Mouse (Mus musculus) heart, postnatal 0 days (tissue): ENCODE measurements around the gene Kdelc1. TPM values are rescaled to one million over a fixed set of nuclear protein-coding genes. Genes with fewer than 3 reads are reported as not detected.

ENCODE experiments used
- ATAC-seq: fragments of 200-750 bp; cut with Nextera tagmentation; 2 replicates; pipeline ENCODE4 v1.8.0; 2017; ENCODE audit warnings: low read depth, moderate number of reproducible peaks, moderate library complexity; ENCODE audit not compliant: insufficient read depth
- DNase-seq: peaks from one replicate; pipeline ENCODE4 v3.0.0-alpha.2; 2016; ENCODE audit warnings: low spot score
- H3K27ac ChIP-seq: fragments of 300-500 bp; sonication (generic); 2 replicates; pipeline ENCODE4 v1.5.1; 2014; ENCODE audit warnings: low read depth, mild to moderate bottlenecking
- H3K27me3 ChIP-seq: fragments of 300-500 bp; sonication (generic); 2 replicates; pipeline ENCODE4 v1.6.1; 2014; ENCODE audit warnings: low read length, mixed read lengths; ENCODE audit not compliant: control insufficient read depth, insufficient read depth
- H3K36me3 ChIP-seq: fragments of 300-500 bp; sonication (generic); replicated peaks from 2 replicates; pipeline ENCODE4 v1.6.1; 2014; ENCODE audit warnings: low read length, mixed read lengths; ENCODE audit not compliant: control insufficient read depth, insufficient read depth
- H3K4me1 ChIP-seq: fragments of 300-500 bp; sonication (generic); 2 replicates; pipeline ENCODE4 v1.6.1; 2014; ENCODE audit warnings: antibody characterized with exemption; ENCODE audit not compliant: control insufficient read depth, insufficient read depth
- H3K4me2 ChIP-seq: fragments of 300-500 bp; sonication (generic); 2 replicates; pipeline ENCODE4 v1.6.1; 2014; ENCODE audit warnings: low read depth, mild to moderate bottlenecking, low read length, moderate library complexity
- H3K4me3 ChIP-seq: fragments of 300-500 bp; sonication (generic); 2 replicates; pipeline ENCODE4 v1.5.1; 2014; ENCODE audit warnings: low read depth, low read length
- H3K9ac ChIP-seq: fragments of 300-500 bp; sonication (generic); replicated peaks from 2 replicates; pipeline ENCODE4 v1.6.1; 2014; ENCODE audit warnings: low read depth, low read length, mixed read lengths
- H3K9me3 ChIP-seq: fragments of 300-500 bp; sonication (generic); replicated peaks from 2 replicates; pipeline ENCODE4 v1.6.1; 2016; ENCODE audit warnings: low read length; ENCODE audit not compliant: control insufficient read depth
- CTCF ChIP-seq: IDR thresholded peaks from 2 replicates; pipeline ENCODE4 v1.5.1; 2016; ENCODE audit warnings: antibody characterized with exemption, control low read depth, low read depth
- EP300 ChIP-seq: IDR thresholded peaks from 2 replicates; pipeline ENCODE4 v1.6.1; 2016; ENCODE audit warnings: antibody characterized with exemption, low read depth
- WGBS: fragments of 180-500 bp; shearing (Covaris S2); extraction: QIAGEN DNeasy Blood & Tissue Kit; methylation state at CpG from one replicate; pipeline ENCODE4 v1.1.7; 2014; 5-methylcytosine and 5-hydroxymethylcytosine counted together
- polyA plus RNA-seq: library from polyadenylated mRNA; unstranded; fragments of >200 nt; fragmentation: Nextera tagmentation; extraction: Ambion mirVana; gene quantifications from 2 replicates; pipeline ENCODE4 v1.2.1, GENCODE M21; 2015
- total RNA-seq: library from RNA; depleted of rRNA; stranded (reverse); fragments of >200 nt; gene quantifications from 2 replicates; pipeline ENCODE4 v1.2.3, GENCODE M21; 2014; ENCODE audit warnings: low replicate concordance; rRNA removed

Kdelc1 gene
- total and polyA plus RNA-seq, 2 experiments from 2014 or later: 14.2 to 25.4 TPM

- Histone ChIP-seq H3K4me3 (no peak overlapping the region), H3K27ac (no peak overlapping the region), H3K4me1 (no peaks in the 10 kb centered on the region), H3K27me3 (no peaks in the 10 kb centered on the region), H3K9ac (no peak overlapping the region), H3K36me3 (no peaks in the 10 kb centered on the region), H3K9me3 (no peaks in the 10 kb centered on the region), H3K4me2 (no peak overlapping the region)
- no peak for TF ChIP-seq CTCF
- no peak for TF ChIP-seq EP300
- 92% methylated on average over 6 of the region's 6 CpGs for WGBS
- ATAC-seq (no peak), DNase-seq (no peak)
Observed at GRCm38 (mm10) chr1:44063439-44063838, 55.2 kb downstream of the Kdelc1 start.

GRCm38 (mm10) chr1:44061836-44062235 is 56.8 kb downstream of the Kdelc1 start, which contains the start of gene Gm8251:
TSS of gene Gm8251 (minus strand) at chr1:44061936.
- no peak for ATAC-seq
- H3K4me1 ChIP-seq: no peaks in the 10 kb centered on the region

GRCm38 (mm10) chr1:44057805-44058204 is 60.8 kb downstream of the Kdelc1 start:
- Histone ChIP-seq H3K4me3 (no peak overlapping the region), H3K4me1 (no peaks in the 10 kb centered on the region), H3K27me3 (no peaks in the 10 kb centered on the region), H3K4me2 (no peak overlapping the region), H3K9ac (no peak overlapping the region), H3K36me3 (no peaks in the 10 kb centered on the region), H3K27ac (no peak overlapping the region), H3K9me3 (no peaks in the 10 kb centered on the region)
- ATAC-seq: no peak
- 62% methylated on average over 3 of the region's 3 CpGs for WGBS
- DNase-seq: no peak
- TF ChIP-seq CTCF (no peak), EP300 (no peak)

More at GRCm38 (mm10) chr1:44061836-44062235, 56.8 kb downstream of the Kdelc1 start, which contains the start of gene Gm8251:
- Histone ChIP-seq H3K4me2 (no peak within 1 kb of the TSS), H3K36me3 (no peaks in the 10 kb centered on the region), H3K27me3 (no peaks in the 10 kb centered on the region), H3K9me3 (no peaks in the 10 kb centered on the region), H3K9ac (no peak within 1 kb of the TSS), H3K27ac (no peak within 1 kb of the TSS), H3K4me3 (no peak within 1 kb of the TSS)
- WGBS: 81% methylated on average over 2 of the region's 2 CpGs
- TF ChIP-seq CTCF (no peak), EP300 (no peak)
- DNase-seq: no peak

Other genes with a start within 250 kb of the Kdelc1 start
- gene Tpp2, start 185.2 kb downstream of the Kdelc1 start, total RNA-seq: 30.2 and 34.6 TPM in 2 replicates
- 28.3 and 30.4 TPM in 2 replicates for gene Tpp2, start 185.2 kb downstream of the Kdelc1 start, polyA plus RNA-seq
- gene Mettl21c, start 98.8 kb downstream of the Kdelc1 start, total RNA-seq: not detected in 2 replicates
- gene Mettl21c, start 98.8 kb downstream of the Kdelc1 start, polyA plus RNA-seq: 0.29 and 0.40 TPM in 2 replicates
- not detected in 2 replicates for gene Gm8251, start 56.9 kb downstream of the Kdelc1 start, total RNA-seq
- gene Gm8251, start 56.9 kb downstream of the Kdelc1 start, polyA plus RNA-seq: not detected in 2 replicates
- gene Tex30, start 16.4 kb downstream of the Kdelc1 start, total RNA-seq: 17.7 and 54.1 TPM in 2 replicates
- 35.5 and 42.7 TPM in 2 replicates for gene Tex30, start 16.4 kb downstream of the Kdelc1 start, polyA plus RNA-seq
- 5.1 and 20.2 TPM in 2 replicates for gene Bivm, start 149 bp upstream of the Kdelc1 start, total RNA-seq
- 9.2 and 9.9 TPM in 2 replicates for gene Bivm, start 149 bp upstream of the Kdelc1 start, polyA plus RNA-seq
- gene Ercc5, start 28.9 kb upstream of the Kdelc1 start, total RNA-seq: 12.1 and 39.8 TPM in 2 replicates
- gene Ercc5, start 28.9 kb upstream of the Kdelc1 start, polyA plus RNA-seq: 9.3 and 10.7 TPM in 2 replicates
- not detected in 2 replicates for gene Mettl21e, start 100.2 kb upstream of the Kdelc1 start, total RNA-seq
- gene Mettl21e, start 100.2 kb upstream of the Kdelc1 start, polyA plus RNA-seq: 0.05 TPM in 1 of 2 replicates, not detected in the other